Mouse (Mus musculus): ENCODE results near the gene Wsb1. TPM values are rescaled to one million over a fixed set of nuclear protein-coding genes. Genes with fewer than 3 reads are reported as not detected.

Wsb1 gene
- polyA plus RNA-seq, 1 experiment from 2014 or later, result 265 TPM

- TF ChIP-seq CTCF (IDR thresholded peaks at IDR 0.05; ENCODE audit: low read depth), result no peak
- H3K36me3 ChIP-seq (ENCODE audit: insufficient read depth, low read length), result 0 out of 2 replicates have a peak, but pooled peaks cover 3% of the 10 kb centered on the region
- 1% methylated on average over 49 of the region's 49 CpGs for whole genome bisulfite sequencing
- peak overlapping the region; percentile 71 for H3K4me2 ChIP-seq (ENCODE audit: low read length)
- peaks cover 8% of the 10 kb centered on the region; the same call in 1 of the 2 replicates for H3K4me1 ChIP-seq (replicated peaks; ENCODE audit: insufficient read depth, low read length)
- no peaks in the 10 kb centered on the region for H3K27me3 ChIP-seq (ENCODE audit: insufficient read depth, low read length)
- H3K27ac ChIP-seq, result peak overlapping the region; percentile 97
- ATAC-seq (replicated peaks; ENCODE audit: low FRiP score, low read depth), result peak; percentile 40; the same call in 1 of the 2 replicates
- DNase-seq (ENCODE audit: low spot score), result peak; percentile 57
- no peaks in the 10 kb centered on the region for H3K9me3 ChIP-seq (replicated peaks; ENCODE audit: low read length)
- peak overlapping the region; percentile 97 for H3K9ac ChIP-seq (ENCODE audit: low read depth, low read length)
- H3K4me3 ChIP-seq (replicated peaks; ENCODE audit: low read depth, low read length), result peak overlapping the region; percentile 99
These were observed 705 bp downstream of the Wsb1 start for GRCm38 (mm10) chr11:79253542-79254390.

GRCm38 (mm10) chr11:79252881-79253541 is 1.5 kb downstream of the Wsb1 start:
- DNase-seq (ENCODE audit: low spot score) (peak; percentile 75), ATAC-seq (replicated peaks; ENCODE audit: low FRiP score, low read depth) (no peak; the same call in 1 of the 2 replicates)
- Histone ChIP-seq H3K9ac (ENCODE audit: low read depth, low read length) (peak overlapping the region; percentile 97), H3K4me1 (replicated peaks; ENCODE audit: insufficient read depth, low read length) (peaks cover 8% of the 10 kb centered on the region; the same call in 1 of the 2 replicates), H3K4me2 (ENCODE audit: low read length) (peak overlapping the region; percentile 71), H3K36me3 (ENCODE audit: insufficient read depth, low read length) (peaks cover 6% of the 10 kb centered on the region; the same call in 1 of the 2 replicates), H3K4me3 (replicated peaks; ENCODE audit: low read depth, low read length) (peak overlapping the region; percentile 99), H3K27ac (peak overlapping the region; percentile 97), H3K9me3 (replicated peaks; ENCODE audit: low read length) (no peaks in the 10 kb centered on the region), H3K27me3 (ENCODE audit: insufficient read depth, low read length) (no peaks in the 10 kb centered on the region)
- no peak for TF ChIP-seq CTCF (IDR thresholded peaks at IDR 0.05; ENCODE audit: low read depth)
- WGBS, result 3% methylated on average over 6 of the region's 6 CpGs

GRCm38 (mm10) chr11:79239024-79239423 is 15.4 kb downstream of the Wsb1 start:
- TF ChIP-seq CTCF (IDR thresholded peaks at IDR 0.05; ENCODE audit: low read depth), result no peak
- ATAC-seq (replicated peaks; ENCODE audit: low FRiP score, low read depth) (0 out of 2 replicates have a peak, but pooled peaks have one; percentile 8), DNase-seq (ENCODE audit: low spot score) (no peak)
- Histone ChIP-seq H3K27ac (peak overlapping the region; percentile 89), H3K27me3 (ENCODE audit: insufficient read depth, low read length) (no peaks in the 10 kb centered on the region), H3K9ac (ENCODE audit: low read depth, low read length) (no peak overlapping the region), H3K4me2 (ENCODE audit: low read length) (no peak overlapping the region), H3K36me3 (ENCODE audit: insufficient read depth, low read length) (peaks cover 35% of the 10 kb centered on the region), H3K4me3 (replicated peaks; ENCODE audit: low read depth, low read length) (no peak overlapping the region), H3K4me1 (replicated peaks; ENCODE audit: insufficient read depth, low read length) (0 out of 2 replicates have a peak, but pooled peaks cover 4% of the 10 kb centered on the region), H3K9me3 (replicated peaks; ENCODE audit: low read length) (no peaks in the 10 kb centered on the region)
- 87% methylated on average over 7 of the region's 7 CpGs for WGBS

- H3K4me1 ChIP-seq (replicated peaks; ENCODE audit: insufficient read depth, low read length), result 0 out of 2 replicates have a peak, but pooled peaks cover 4% of the 10 kb centered on the region
- WGBS, result 13% methylated on average over 1 of the region's 1 CpGs
- H3K9ac ChIP-seq (ENCODE audit: low read depth, low read length), result no peak overlapping the region
- H3K4me3 ChIP-seq (replicated peaks; ENCODE audit: low read depth, low read length), result no peak overlapping the region
- ATAC-seq (replicated peaks; ENCODE audit: low FRiP score, low read depth), result peak; percentile 83
- peak; percentile 88 for DNase-seq (ENCODE audit: low spot score)
- no peaks in the 10 kb centered on the region for H3K9me3 ChIP-seq (replicated peaks; ENCODE audit: low read length)
- peak overlapping the region; percentile 89 for H3K27ac ChIP-seq
- no peaks in the 10 kb centered on the region for H3K27me3 ChIP-seq (ENCODE audit: insufficient read depth, low read length)
- no peak for TF ChIP-seq CTCF (IDR thresholded peaks at IDR 0.05; ENCODE audit: low read depth)
- peaks cover 35% of the 10 kb centered on the region for H3K36me3 ChIP-seq (ENCODE audit: insufficient read depth, low read length)
- no peak overlapping the region for H3K4me2 ChIP-seq (ENCODE audit: low read length)
These were observed 16.1 kb downstream of the Wsb1 start for GRCm38 (mm10) chr11:79238398-79238752.

GRCm38 (mm10) chr11:79237644-79238397 is 16.6 kb downstream of the Wsb1 start:
- Histone ChIP-seq H3K9me3 (replicated peaks; ENCODE audit: low read length) (no peaks in the 10 kb centered on the region), H3K4me2 (ENCODE audit: low read length) (no peak overlapping the region), H3K27ac (peak overlapping the region; percentile 89), H3K4me1 (replicated peaks; ENCODE audit: insufficient read depth, low read length) (0 out of 2 replicates have a peak, but pooled peaks cover 4% of the 10 kb centered on the region), H3K9ac (ENCODE audit: low read depth, low read length) (no peak overlapping the region), H3K4me3 (replicated peaks; ENCODE audit: low read depth, low read length) (no peak overlapping the region), H3K36me3 (ENCODE audit: insufficient read depth, low read length) (peaks cover 31% of the 10 kb centered on the region), H3K27me3 (ENCODE audit: insufficient read depth, low read length) (no peaks in the 10 kb centered on the region)
- peak; percentile 98 for ATAC-seq (replicated peaks; ENCODE audit: low FRiP score, low read depth)
- TF ChIP-seq CTCF (IDR thresholded peaks at IDR 0.05; ENCODE audit: low read depth), result no peak
- 65% methylated on average over 11 of the region's 11 CpGs for WGBS
- DNase-seq (ENCODE audit: low spot score), result peak; percentile 78

- 59% methylated on average over 13 of the region's 13 CpGs for WGBS
- Histone ChIP-seq H3K36me3 (ENCODE audit: insufficient read depth, low read length) (no peaks in the 10 kb centered on the region), H3K27ac (peak overlapping the region; percentile 93), H3K9me3 (replicated peaks; ENCODE audit: low read length) (no peaks in the 10 kb centered on the region), H3K4me2 (ENCODE audit: low read length) (no peak overlapping the region), H3K27me3 (ENCODE audit: insufficient read depth, low read length) (no peaks in the 10 kb centered on the region), H3K4me1 (replicated peaks; ENCODE audit: insufficient read depth, low read length) (peaks cover 17% of the 10 kb centered on the region), H3K4me3 (replicated peaks; ENCODE audit: low read depth, low read length) (no peak overlapping the region), H3K9ac (ENCODE audit: low read depth, low read length) (no peak overlapping the region; the same call in 1 of the 2 replicates)
- ATAC-seq (replicated peaks; ENCODE audit: low FRiP score, low read depth), result peak; percentile 33; the same call in 1 of the 2 replicates
- no peak for DNase-seq (ENCODE audit: low spot score)
- no peak for TF ChIP-seq CTCF (IDR thresholded peaks at IDR 0.05; ENCODE audit: low read depth)
These were observed 24.3 kb downstream of the Wsb1 start for GRCm38 (mm10) chr11:79230251-79230570.

Measured in kidney, postnatal 0 days (tissue).